Mouse (Mus musculus): ENCODE measurements around the gene Lrrc19. TPM values are rescaled to one million over a fixed set of nuclear protein-coding genes. Genes with fewer than 3 reads are reported as not detected.

Gene Lrrc19
- total and polyA plus RNA-seq, 2 experiments from 2014 or later, result 0.10 TPM; not detected in 1

- H3K9me3 ChIP-seq (replicated peaks; ENCODE audit: control insufficient read depth, low read length), result no peaks in the 10 kb centered on the region
- no peak overlapping the region for H3K9ac ChIP-seq (replicated peaks; ENCODE audit: low read depth, low read length)
- H3K27me3 ChIP-seq (ENCODE audit: control insufficient read depth, insufficient read depth, low read length), result no peaks in the 10 kb centered on the region
- TF ChIP-seq CTCF (IDR thresholded peaks at IDR 0.05; ENCODE audit: low read depth) (no peak), EP300 (IDR thresholded peaks at IDR 0.05; ENCODE audit: low read depth) (no peak)
- H3K4me2 ChIP-seq (ENCODE audit: low read depth, low read length), result no peak overlapping the region
- DNase-seq (ENCODE audit: low spot score) (no peak), ATAC-seq (ENCODE audit: insufficient read depth, low read depth) (no peak)
- H3K4me3 ChIP-seq (ENCODE audit: low read depth, low read length), result no peak overlapping the region
- WGBS, result 68% methylated on average over 2 of the region's 2 CpGs
- peaks cover 10% of the 10 kb centered on the region; the same call in 1 of the 2 replicates for H3K36me3 ChIP-seq (replicated peaks; ENCODE audit: control insufficient read depth, insufficient read depth, low read length)
- H3K27ac ChIP-seq (ENCODE audit: low read depth), result no peak overlapping the region
- H3K4me1 ChIP-seq (ENCODE audit: control insufficient read depth, insufficient read depth), result peaks cover 4% of the 10 kb centered on the region
Observed at GRCm38 (mm10) chr4:94620077-94620476, 29.9 kb downstream of the Lrrc19 start.

- Histone ChIP-seq H3K36me3 (replicated peaks; ENCODE audit: control insufficient read depth, insufficient read depth, low read length) (no peaks in the 10 kb centered on the region), H3K27me3 (ENCODE audit: control insufficient read depth, insufficient read depth, low read length) (no peaks in the 10 kb centered on the region), H3K9ac (replicated peaks; ENCODE audit: low read depth, low read length) (peak overlapping the region; percentile 59), H3K27ac (ENCODE audit: low read depth) (peak overlapping the region; percentile 61), H3K9me3 (replicated peaks; ENCODE audit: control insufficient read depth, low read length) (no peaks in the 10 kb centered on the region), H3K4me1 (ENCODE audit: control insufficient read depth, insufficient read depth) (peaks cover 8% of the 10 kb centered on the region), H3K4me3 (ENCODE audit: low read depth, low read length) (peak overlapping the region; percentile 74), H3K4me2 (ENCODE audit: low read depth, low read length) (peak overlapping the region; percentile 75)
- peak; percentile 59 for ATAC-seq (ENCODE audit: insufficient read depth, low read depth)
- WGBS, result 0% methylated on average over 18 of the region's 18 CpGs
- DNase-seq (ENCODE audit: low spot score), result no peak
- TF ChIP-seq CTCF (IDR thresholded peaks at IDR 0.05; ENCODE audit: low read depth), result no peak
- TF ChIP-seq EP300 (IDR thresholded peaks at IDR 0.05; ENCODE audit: low read depth), result no peak
Observed at GRCm38 (mm10) chr4:94614627-94615006, 35.3 kb downstream of the Lrrc19 start.

- Histone ChIP-seq H3K27me3 (ENCODE audit: control insufficient read depth, insufficient read depth, low read length) (no peaks in the 10 kb centered on the region), H3K36me3 (replicated peaks; ENCODE audit: control insufficient read depth, insufficient read depth, low read length) (no peaks in the 10 kb centered on the region), H3K4me2 (ENCODE audit: low read depth, low read length) (peak within 1 kb of the TSS; percentile 75), H3K4me1 (ENCODE audit: control insufficient read depth, insufficient read depth) (peaks cover 8% of the 10 kb centered on the region), H3K9me3 (replicated peaks; ENCODE audit: control insufficient read depth, low read length) (no peaks in the 10 kb centered on the region), H3K27ac (ENCODE audit: low read depth) (peak within 1 kb of the TSS; percentile 72), H3K4me3 (ENCODE audit: low read depth, low read length) (peak within 1 kb of the TSS; percentile 74), H3K9ac (replicated peaks; ENCODE audit: low read depth, low read length) (peak within 1 kb of the TSS; percentile 59)
- DNase-seq (ENCODE audit: low spot score) (peak; percentile 96), ATAC-seq (ENCODE audit: insufficient read depth, low read depth) (peak; percentile 99)
- 3% methylated on average over 29 of the region's 29 CpGs for WGBS
- no peak for TF ChIP-seq CTCF (IDR thresholded peaks at IDR 0.05; ENCODE audit: low read depth)
- TF ChIP-seq EP300 (IDR thresholded peaks at IDR 0.05; ENCODE audit: low read depth), result peak; percentile 94
Observed at GRCm38 (mm10) chr4:94613972-94614626, 35.8 kb downstream of the Lrrc19 start, which contains the start of gene Ift74. Gene Ift74 (plus strand): TSS chr4:94614491.

- Histone ChIP-seq H3K9me3 (replicated peaks; ENCODE audit: control insufficient read depth, low read length) (no peaks in the 10 kb centered on the region), H3K4me3 (ENCODE audit: low read depth, low read length) (no peak overlapping the region), H3K9ac (replicated peaks; ENCODE audit: low read depth, low read length) (no peak overlapping the region), H3K4me2 (ENCODE audit: low read depth, low read length) (no peak overlapping the region), H3K4me1 (ENCODE audit: control insufficient read depth, insufficient read depth) (peaks cover 7% of the 10 kb centered on the region), H3K27me3 (ENCODE audit: control insufficient read depth, insufficient read depth, low read length) (no peaks in the 10 kb centered on the region), H3K27ac (ENCODE audit: low read depth) (no peak overlapping the region), H3K36me3 (replicated peaks; ENCODE audit: control insufficient read depth, insufficient read depth, low read length) (no peaks in the 10 kb centered on the region)
- DNase-seq (ENCODE audit: low spot score) (no peak), ATAC-seq (ENCODE audit: insufficient read depth, low read depth) (no peak)
- TF ChIP-seq CTCF (IDR thresholded peaks at IDR 0.05; ENCODE audit: low read depth) (no peak), EP300 (IDR thresholded peaks at IDR 0.05; ENCODE audit: low read depth) (no peak)
- WGBS, result 36% methylated on average over 3 of the region's 3 CpGs
Observed at GRCm38 (mm10) chr4:94610339-94610738, 39.6 kb downstream of the Lrrc19 start.

GRCm38 (mm10) chr4:94605591-94605990 is 44.4 kb downstream of the Lrrc19 start:
- TF ChIP-seq CTCF (IDR thresholded peaks at IDR 0.05; ENCODE audit: low read depth), result no peak
- no peak for TF ChIP-seq EP300 (IDR thresholded peaks at IDR 0.05; ENCODE audit: low read depth)

More at GRCm38 (mm10) chr4:94605591-94605990, 44.4 kb downstream of the Lrrc19 start:
- 78% methylated on average over 2 of the region's 2 CpGs for whole genome bisulfite sequencing
- Histone ChIP-seq H3K9ac (replicated peaks; ENCODE audit: low read depth, low read length) (no peak overlapping the region), H3K36me3 (replicated peaks; ENCODE audit: control insufficient read depth, insufficient read depth, low read length) (no peaks in the 10 kb centered on the region), H3K27me3 (ENCODE audit: control insufficient read depth, insufficient read depth, low read length) (no peaks in the 10 kb centered on the region), H3K4me3 (ENCODE audit: low read depth, low read length) (no peak overlapping the region), H3K4me1 (ENCODE audit: control insufficient read depth, insufficient read depth) (peaks cover 7% of the 10 kb centered on the region; the same call in 1 of the 2 replicates), H3K27ac (ENCODE audit: low read depth) (no peak overlapping the region), H3K9me3 (replicated peaks; ENCODE audit: control insufficient read depth, low read length) (no peaks in the 10 kb centered on the region), H3K4me2 (ENCODE audit: low read depth, low read length) (no peak overlapping the region)
- ATAC-seq (ENCODE audit: insufficient read depth, low read depth) (no peak), DNase-seq (ENCODE audit: low spot score) (no peak)

Measured in heart, postnatal 0 days (tissue).